Mouse (Mus musculus) C2C12 (cell line): ENCODE results near the gene Nsun2.

Experiments used
- CEBPB ChIP-seq: IDR thresholded peaks from one replicate; pipeline ENCODE4 v1.6.1; 2011; ENCODE audit warnings: low read depth, mild to moderate bottlenecking, control low read depth, moderate library complexity
- CTCF ChIP-seq: IDR thresholded peaks from one replicate; pipeline ENCODE4 v1.5.1; 2011; ENCODE audit not compliant: control insufficient read depth, insufficient read depth, insufficient read length
- MAX ChIP-seq: IDR thresholded peaks from one replicate; pipeline ENCODE4 v1.6.1; 2011; ENCODE audit warnings: mild to moderate bottlenecking, control low read depth
- USF1 ChIP-seq: IDR thresholded peaks from one replicate; pipeline ENCODE4 v1.6.1; 2011; ENCODE audit warnings: low read depth, mild to moderate bottlenecking, control low read depth, moderate library complexity

DNA sequence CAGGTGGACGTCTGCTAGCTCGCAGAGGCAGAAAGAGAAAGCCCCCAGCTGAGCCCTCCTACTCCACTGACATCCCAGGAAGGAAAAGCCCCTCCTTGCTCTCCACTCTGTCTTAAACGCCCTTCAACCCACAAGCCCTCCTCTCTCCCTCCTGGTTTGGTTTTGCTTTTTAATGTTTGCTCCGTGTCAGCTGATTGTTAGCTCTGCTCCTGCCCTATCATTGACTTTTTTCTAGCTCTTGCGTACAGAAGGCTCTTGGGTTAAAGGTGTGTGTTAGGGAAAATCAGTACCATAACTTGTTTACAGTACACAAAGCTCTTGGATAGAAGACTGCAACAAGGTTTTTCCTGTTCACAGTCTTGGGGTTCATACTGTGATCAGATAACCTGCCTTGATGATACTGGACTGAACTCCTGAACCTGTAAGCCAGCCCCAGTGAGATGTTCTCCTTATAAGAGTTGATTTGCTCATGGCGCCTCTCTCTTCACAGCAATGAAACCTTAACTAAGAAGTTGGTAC is 104.6 kb downstream of the Nsun2 start:
- TF ChIP-seq CTCF, result no peak
- no peak for TF ChIP-seq USF1
- TF ChIP-seq MAX, result no peak
- no peak for TF ChIP-seq CEBPB
